Mouse (Mus musculus): ENCODE data around the gene Sstr1. TPM values are rescaled to one million over a fixed set of nuclear protein-coding genes. Genes with fewer than 3 reads are reported as not detected.

Gene Sstr1
- polyA plus RNA-seq, 2 experiments, result 1.4 to 4.0 TPM

GRCm38 (mm10) chr12:58225644-58226043 lies 14.1 kb downstream of the Sstr1 start:
- ATAC-seq (ENCODE audit: low FRiP score, low read depth), result no peak
- Histone ChIP-seq H3K4me2 (replicated peaks; ENCODE audit: low read depth, low read length, severe bottlenecking) (no peak overlapping the region), H3K4me3 (replicated peaks; ENCODE audit: low read length) (no peak overlapping the region), H3K9me3 (ENCODE audit: control insufficient read depth, low read length) (no peaks in the 10 kb centered on the region), H3K9ac (ENCODE audit: low read depth, low read length, severe bottlenecking) (no peak overlapping the region), H3K4me1 (ENCODE audit: control insufficient read depth, insufficient read depth, low read length) (no peaks in the 10 kb centered on the region), H3K27ac (replicated peaks; ENCODE audit: low read depth, low read length) (no peak overlapping the region), H3K36me3 (ENCODE audit: control insufficient read depth, insufficient read depth, low read length) (no peaks in the 10 kb centered on the region), H3K27me3 (ENCODE audit: control insufficient read depth, insufficient read depth, low read length) (no peaks in the 10 kb centered on the region)
- WGBS, result 62% methylated on average over 5 of the region's 5 CpGs
- no peak for DNase-seq (ENCODE audit: low spot score)
- TF ChIP-seq POLR2A (IDR thresholded peaks at IDR 0.05; ENCODE audit: borderline replicate concordance, extremely low read depth, insufficient read depth, insufficient read length), result no peak

- no peaks in the 10 kb centered on the region for H3K9me3 ChIP-seq (ENCODE audit: control insufficient read depth, low read length)
- H3K36me3 ChIP-seq (ENCODE audit: control insufficient read depth, insufficient read depth, low read length), result no peaks in the 10 kb centered on the region
- no peak overlapping the region for H3K9ac ChIP-seq (ENCODE audit: low read depth, low read length, severe bottlenecking)
- no peaks in the 10 kb centered on the region for H3K4me1 ChIP-seq (ENCODE audit: control insufficient read depth, insufficient read depth, low read length)
- H3K27me3 ChIP-seq (ENCODE audit: control insufficient read depth, insufficient read depth, low read length), result no peaks in the 10 kb centered on the region
- DNase-seq (ENCODE audit: low spot score), result no peak
- H3K27ac ChIP-seq (replicated peaks; ENCODE audit: low read depth, low read length), result no peak overlapping the region
- H3K4me3 ChIP-seq (replicated peaks; ENCODE audit: low read length), result no peak overlapping the region
- ATAC-seq (ENCODE audit: low FRiP score, low read depth), result no peak
- WGBS, result 78% methylated on average over 2 of the region's 2 CpGs
- no peak overlapping the region for H3K4me2 ChIP-seq (replicated peaks; ENCODE audit: low read depth, low read length, severe bottlenecking)
- no peak for TF ChIP-seq POLR2A (IDR thresholded peaks at IDR 0.05; ENCODE audit: borderline replicate concordance, extremely low read depth, insufficient read depth, insufficient read length)
These were observed 20.9 kb downstream of the Sstr1 start for GRCm38 (mm10) chr12:58232489-58232888.

GRCm38 (mm10) chr12:58251901-58252300 lies 40.3 kb downstream of the Sstr1 start:
- no peak overlapping the region for H3K27ac ChIP-seq (replicated peaks; ENCODE audit: low read depth, low read length)
- H3K9me3 ChIP-seq (ENCODE audit: control insufficient read depth, low read length), result no peaks in the 10 kb centered on the region
- no peak overlapping the region for H3K4me2 ChIP-seq (replicated peaks; ENCODE audit: low read depth, low read length, severe bottlenecking)
- no peaks in the 10 kb centered on the region for H3K36me3 ChIP-seq (ENCODE audit: control insufficient read depth, insufficient read depth, low read length)
- H3K27me3 ChIP-seq (ENCODE audit: control insufficient read depth, insufficient read depth, low read length), result no peaks in the 10 kb centered on the region
- ATAC-seq (ENCODE audit: low FRiP score, low read depth), result no peak
- TF ChIP-seq POLR2A (IDR thresholded peaks at IDR 0.05; ENCODE audit: borderline replicate concordance, extremely low read depth, insufficient read depth, insufficient read length), result no peak
- no peak overlapping the region for H3K4me3 ChIP-seq (replicated peaks; ENCODE audit: low read length)
- WGBS, result 83% methylated on average over 1 of the region's 1 CpGs
- H3K9ac ChIP-seq (ENCODE audit: low read depth, low read length, severe bottlenecking), result no peak overlapping the region
- no peak for DNase-seq (ENCODE audit: low spot score)
- H3K4me1 ChIP-seq (ENCODE audit: control insufficient read depth, insufficient read depth, low read length), result no peaks in the 10 kb centered on the region

Other genes starting within 250 kb of the Sstr1 start
- gene Clec14a, start 57.5 kb downstream of the Sstr1 start, polyA plus RNA-seq (2012; rRNA removed), result 11.4 and 12.8 TPM in 2 replicates
- gene Clec14a, start 57.5 kb downstream of the Sstr1 start, polyA plus RNA-seq (2014; fragmentation: Nextera tagmentation; extraction: Ambion mirVana), result 17.3 and 17.5 TPM in 2 replicates

Data from limb, embryonic 14.5 days (tissue).